Mouse (Mus musculus): ENCODE results near the gene Mucl3. TPM values are rescaled to one million over a fixed set of nuclear protein-coding genes. Genes with fewer than 3 reads are reported as not detected.

Gene Mucl3
- polyA plus RNA-seq, 1 experiment from 2014 or later, result 0.18 TPM

DNA sequence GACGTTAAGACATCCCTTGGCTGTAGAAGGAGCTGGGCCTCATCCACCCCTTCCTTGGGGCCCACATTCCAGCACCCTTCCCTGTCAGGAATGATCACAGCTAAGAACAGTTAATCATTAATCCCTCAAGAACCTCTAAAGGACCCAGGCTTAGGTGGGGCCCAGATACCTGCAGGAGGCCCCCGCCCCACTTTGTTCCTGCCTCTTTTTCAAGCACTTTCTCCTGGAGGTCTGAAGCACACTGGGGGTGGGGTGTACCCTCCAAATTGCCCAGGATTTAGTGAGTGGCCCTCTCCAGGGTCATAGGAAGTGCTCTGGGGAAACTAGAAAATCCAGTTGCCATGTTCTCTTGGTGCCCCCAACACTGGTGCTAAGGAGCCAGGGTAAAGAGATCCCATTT is 5.9 kb upstream of the Mucl3 start:
- Histone ChIP-seq H3K4me1 (replicated peaks; ENCODE audit: control insufficient read depth, insufficient read depth, low read length) (no peaks in the 10 kb centered on the region), H3K27me3 (replicated peaks; ENCODE audit: control insufficient read depth, insufficient read depth, low read length) (no peaks in the 10 kb centered on the region; the same call in 1 of the 2 replicates), H3K36me3 (ENCODE audit: control insufficient read depth, insufficient read depth, low read length) (no peaks in the 10 kb centered on the region), H3K27ac (ENCODE audit: low read depth, low read length) (no peak overlapping the region), H3K9ac (ENCODE audit: low read depth, low read length) (no peak overlapping the region), H3K4me2 (no peak overlapping the region), H3K4me3 (ENCODE audit: low read depth, low read length) (no peak overlapping the region), H3K9me3 (ENCODE audit: control insufficient read depth, low read length) (no peaks in the 10 kb centered on the region)
- WGBS, result 63% methylated on average over 2 of the region's 2 CpGs
- DNase-seq (ENCODE audit: low spot score) (no peak), ATAC-seq (replicated peaks; ENCODE audit: low FRiP score) (no peak)

DNA sequence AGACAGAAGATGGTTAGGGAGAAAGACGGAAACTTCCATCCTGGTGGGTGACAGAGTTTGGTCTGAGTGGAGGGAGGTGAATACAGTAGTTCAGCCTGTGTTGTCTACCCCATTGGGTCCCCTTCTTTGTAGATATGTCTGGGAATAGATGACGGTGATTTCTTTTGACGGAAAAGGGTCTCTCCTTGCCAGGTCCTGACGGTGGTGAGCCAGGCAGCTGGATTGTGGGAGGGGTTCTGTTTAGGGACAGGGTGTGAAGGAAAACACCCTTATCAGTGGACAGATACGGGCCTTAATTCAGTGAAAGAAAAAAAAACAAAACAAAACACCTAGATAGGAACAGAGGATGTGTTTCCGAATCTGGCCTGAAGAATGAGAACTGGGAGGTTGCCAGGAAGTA is 4.1 kb downstream of the Mucl3 start:
- DNase-seq (ENCODE audit: low spot score), result no peak
- no peaks in the 10 kb centered on the region for H3K36me3 ChIP-seq (ENCODE audit: control insufficient read depth, insufficient read depth, low read length)
- H3K9me3 ChIP-seq (ENCODE audit: control insufficient read depth, low read length), result no peaks in the 10 kb centered on the region
- no peak overlapping the region for H3K27ac ChIP-seq (ENCODE audit: low read depth, low read length)
- 63% methylated on average over 6 of the region's 6 CpGs for WGBS
- H3K4me1 ChIP-seq (replicated peaks; ENCODE audit: control insufficient read depth, insufficient read depth, low read length), result no peaks in the 10 kb centered on the region
- peaks cover 11% of the 10 kb centered on the region for H3K27me3 ChIP-seq (replicated peaks; ENCODE audit: control insufficient read depth, insufficient read depth, low read length)
- no peak for ATAC-seq (replicated peaks; ENCODE audit: low FRiP score)
- H3K4me3 ChIP-seq (ENCODE audit: low read depth, low read length), result no peak overlapping the region
- H3K9ac ChIP-seq (ENCODE audit: low read depth, low read length), result no peak overlapping the region
- H3K4me2 ChIP-seq, result peak overlapping the region; percentile 39

DNA sequence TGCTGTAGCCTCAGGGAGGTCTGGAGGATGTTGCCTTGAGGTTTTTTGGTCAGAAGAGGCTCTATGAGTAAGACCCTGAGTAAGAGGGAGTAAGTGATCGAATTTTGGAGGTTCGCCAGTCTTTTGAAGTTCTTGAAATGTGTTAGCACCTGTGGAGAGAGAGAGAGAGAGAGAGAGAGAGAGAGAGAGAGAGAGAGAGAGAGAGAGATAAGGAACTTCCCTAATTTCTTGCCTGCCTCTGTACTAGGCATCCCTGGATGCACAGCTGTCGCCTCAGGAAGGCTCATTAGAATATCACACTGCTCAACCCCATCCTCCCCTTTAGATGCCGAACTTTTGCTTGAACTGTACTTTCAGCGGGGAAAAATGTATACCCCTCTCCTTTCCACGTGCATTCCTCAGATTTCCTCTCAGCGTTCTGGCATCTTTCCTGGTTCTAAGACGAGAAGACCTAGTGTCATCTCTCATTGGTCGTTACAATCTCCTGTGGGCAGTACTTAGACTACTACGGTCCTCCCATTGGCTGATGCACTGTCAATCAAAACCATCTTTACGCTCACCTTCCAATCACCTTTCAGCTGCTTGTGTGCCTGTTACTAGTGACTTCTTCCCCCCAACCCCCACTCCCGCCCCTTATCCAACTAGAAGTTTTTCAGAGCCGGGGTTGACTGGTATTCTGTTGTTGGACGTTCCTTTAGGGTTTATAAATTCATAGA is 4.9 kb downstream of the Mucl3 start:
- Histone ChIP-seq H3K4me3 (ENCODE audit: low read depth, low read length) (no peak overlapping the region), H3K9ac (ENCODE audit: low read depth, low read length) (no peak overlapping the region), H3K27ac (ENCODE audit: low read depth, low read length) (no peak overlapping the region), H3K4me1 (replicated peaks; ENCODE audit: control insufficient read depth, insufficient read depth, low read length) (no peaks in the 10 kb centered on the region), H3K9me3 (ENCODE audit: control insufficient read depth, low read length) (no peaks in the 10 kb centered on the region), H3K36me3 (ENCODE audit: control insufficient read depth, insufficient read depth, low read length) (no peaks in the 10 kb centered on the region), H3K27me3 (replicated peaks; ENCODE audit: control insufficient read depth, insufficient read depth, low read length) (peaks cover 6% of the 10 kb centered on the region), H3K4me2 (peak overlapping the region; percentile 39)
- peak; percentile 75 for ATAC-seq (replicated peaks; ENCODE audit: low FRiP score)
- 19% methylated on average over 14 of the region's 14 CpGs for WGBS
- DNase-seq (ENCODE audit: low spot score), result no peak

DNA sequence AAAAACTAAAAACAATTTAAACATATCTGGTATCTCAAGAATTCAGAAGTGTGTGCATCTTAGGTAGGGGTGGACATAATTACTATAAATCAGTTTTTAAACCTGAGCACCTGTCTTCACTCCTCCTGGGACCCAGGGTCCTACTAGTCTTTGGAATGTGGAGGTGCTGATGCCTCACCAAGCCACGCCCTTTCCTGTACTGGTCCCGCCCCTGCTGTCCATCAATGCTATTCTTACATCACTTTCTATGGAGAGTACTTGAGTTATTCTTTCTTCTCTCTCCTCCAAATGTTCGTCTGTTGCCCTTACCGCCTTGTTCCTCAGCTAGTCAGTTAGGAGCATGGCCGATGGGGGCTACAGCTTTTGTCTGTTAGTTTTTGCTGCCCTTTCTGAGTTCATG is 7.1 kb downstream of the Mucl3 start:
- DNase-seq (ENCODE audit: low spot score), result no peak
- Histone ChIP-seq H3K27me3 (replicated peaks; ENCODE audit: control insufficient read depth, insufficient read depth, low read length) (peaks cover 6% of the 10 kb centered on the region), H3K36me3 (ENCODE audit: control insufficient read depth, insufficient read depth, low read length) (no peaks in the 10 kb centered on the region), H3K27ac (ENCODE audit: low read depth, low read length) (no peak overlapping the region), H3K9me3 (ENCODE audit: control insufficient read depth, low read length) (no peaks in the 10 kb centered on the region), H3K4me2 (no peak overlapping the region), H3K4me3 (ENCODE audit: low read depth, low read length) (no peak overlapping the region), H3K9ac (ENCODE audit: low read depth, low read length) (no peak overlapping the region), H3K4me1 (replicated peaks; ENCODE audit: control insufficient read depth, insufficient read depth, low read length) (no peaks in the 10 kb centered on the region)
- ATAC-seq (replicated peaks; ENCODE audit: low FRiP score), result no peak
- 32% methylated on average over 5 of the region's 5 CpGs for WGBS

DNA sequence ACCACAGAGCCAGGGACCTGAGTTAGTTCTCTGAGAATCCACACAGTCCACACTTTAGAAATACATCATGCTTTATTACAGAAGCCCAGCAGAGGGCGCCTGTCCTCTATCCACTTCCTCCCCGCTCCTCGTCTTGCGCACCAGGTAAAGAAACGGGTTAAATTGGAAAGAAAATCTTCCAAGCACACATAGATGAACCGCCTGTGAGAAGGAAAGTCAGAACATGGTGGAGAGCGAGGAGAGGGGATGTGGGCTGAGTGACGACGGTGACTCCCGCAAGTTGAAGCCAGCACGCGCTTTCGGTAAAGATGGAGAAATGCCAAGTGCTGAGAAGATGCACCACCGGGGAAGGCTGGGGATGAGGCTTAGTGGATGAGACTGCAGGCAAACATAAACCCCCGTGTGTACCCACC is 7.8 kb downstream of the Mucl3 start:
- ATAC-seq (replicated peaks; ENCODE audit: low FRiP score), result 0 out of 2 replicates have a peak, but pooled peaks have one; percentile 47
- no peaks in the 10 kb centered on the region for H3K9me3 ChIP-seq (ENCODE audit: control insufficient read depth, low read length)
- 6% methylated on average over 15 of the region's 15 CpGs for WGBS
- DNase-seq (ENCODE audit: low spot score), result peak; percentile 49
- H3K4me2 ChIP-seq, result peak overlapping the region; percentile 65
- H3K4me1 ChIP-seq (replicated peaks; ENCODE audit: control insufficient read depth, insufficient read depth, low read length), result no peaks in the 10 kb centered on the region
- peak overlapping the region; percentile 34 for H3K4me3 ChIP-seq (ENCODE audit: low read depth, low read length)
- no peaks in the 10 kb centered on the region for H3K36me3 ChIP-seq (ENCODE audit: control insufficient read depth, insufficient read depth, low read length)
- no peak overlapping the region for H3K27ac ChIP-seq (ENCODE audit: low read depth, low read length)
- peaks cover 6% of the 10 kb centered on the region for H3K27me3 ChIP-seq (replicated peaks; ENCODE audit: control insufficient read depth, insufficient read depth, low read length)
- no peak overlapping the region for H3K9ac ChIP-seq (ENCODE audit: low read depth, low read length)

DNA sequence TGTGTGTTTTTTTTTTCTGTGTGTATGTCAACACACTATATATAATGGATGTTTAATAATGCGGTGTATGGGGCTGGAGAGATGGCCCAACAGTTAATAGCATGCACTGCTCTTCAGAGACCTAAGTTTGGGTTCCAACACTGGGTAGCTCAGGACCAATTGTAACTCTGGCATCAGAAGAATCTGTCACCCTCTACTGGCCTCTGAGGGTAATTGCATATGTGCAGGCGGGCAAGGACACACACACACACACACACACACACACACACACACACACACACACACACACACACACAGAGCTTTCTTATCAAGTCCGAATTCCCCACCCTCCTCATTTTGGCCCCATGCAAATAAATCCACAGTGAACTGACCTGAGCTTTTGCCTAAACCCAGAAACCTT is 8.3 kb downstream of the Mucl3 start:
- H3K4me3 ChIP-seq (ENCODE audit: low read depth, low read length), result no peak overlapping the region
- no peaks in the 10 kb centered on the region for H3K4me1 ChIP-seq (replicated peaks; ENCODE audit: control insufficient read depth, insufficient read depth, low read length)
- no peaks in the 10 kb centered on the region for H3K9me3 ChIP-seq (ENCODE audit: control insufficient read depth, low read length)
- H3K36me3 ChIP-seq (ENCODE audit: control insufficient read depth, insufficient read depth, low read length), result no peaks in the 10 kb centered on the region
- DNase-seq (ENCODE audit: low spot score), result no peak
- no peak overlapping the region for H3K9ac ChIP-seq (ENCODE audit: low read depth, low read length)
- peaks cover 6% of the 10 kb centered on the region for H3K27me3 ChIP-seq (replicated peaks; ENCODE audit: control insufficient read depth, insufficient read depth, low read length)
- ATAC-seq (replicated peaks; ENCODE audit: low FRiP score), result no peak
- 83% methylated on average over 3 of the region's 3 CpGs for WGBS
- H3K4me2 ChIP-seq, result no peak overlapping the region
- no peak overlapping the region for H3K27ac ChIP-seq (ENCODE audit: low read depth, low read length)

DNA sequence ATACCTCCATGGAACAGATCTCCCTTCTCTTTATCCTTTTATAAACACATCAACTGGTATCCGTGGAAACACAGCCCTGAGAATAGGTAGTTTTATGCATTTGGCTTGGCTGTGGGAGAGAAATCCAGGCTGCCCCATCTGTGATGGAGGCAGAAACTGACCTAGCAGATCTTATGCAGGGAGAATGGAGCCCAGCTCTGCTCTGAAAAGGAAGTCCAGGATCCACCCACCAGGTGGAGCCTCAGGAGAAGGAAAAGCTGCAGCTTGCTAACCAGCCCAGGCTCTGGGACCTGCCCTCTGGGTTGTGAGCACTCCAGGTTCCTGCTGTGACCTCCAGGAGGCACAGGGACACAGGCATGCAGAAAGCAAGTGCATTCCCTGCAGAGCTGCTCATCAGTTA is 9.5 kb downstream of the Mucl3 start:
- no peak overlapping the region for H3K4me2 ChIP-seq
- ATAC-seq (replicated peaks; ENCODE audit: low FRiP score) (no peak), DNase-seq (ENCODE audit: low spot score) (no peak)
- H3K36me3 ChIP-seq (ENCODE audit: control insufficient read depth, insufficient read depth, low read length), result no peaks in the 10 kb centered on the region
- no peak overlapping the region for H3K4me3 ChIP-seq (ENCODE audit: low read depth, low read length)
- H3K27ac ChIP-seq (ENCODE audit: low read depth, low read length), result no peak overlapping the region
- H3K9ac ChIP-seq (ENCODE audit: low read depth, low read length), result no peak overlapping the region
- H3K27me3 ChIP-seq (replicated peaks; ENCODE audit: control insufficient read depth, insufficient read depth, low read length), result peaks cover 6% of the 10 kb centered on the region
- no peaks in the 10 kb centered on the region for H3K9me3 ChIP-seq (ENCODE audit: control insufficient read depth, low read length)
- 15% methylated on average over 1 of the region's 1 CpGs for WGBS
- no peaks in the 10 kb centered on the region for H3K4me1 ChIP-seq (replicated peaks; ENCODE audit: control insufficient read depth, insufficient read depth, low read length)

DNA sequence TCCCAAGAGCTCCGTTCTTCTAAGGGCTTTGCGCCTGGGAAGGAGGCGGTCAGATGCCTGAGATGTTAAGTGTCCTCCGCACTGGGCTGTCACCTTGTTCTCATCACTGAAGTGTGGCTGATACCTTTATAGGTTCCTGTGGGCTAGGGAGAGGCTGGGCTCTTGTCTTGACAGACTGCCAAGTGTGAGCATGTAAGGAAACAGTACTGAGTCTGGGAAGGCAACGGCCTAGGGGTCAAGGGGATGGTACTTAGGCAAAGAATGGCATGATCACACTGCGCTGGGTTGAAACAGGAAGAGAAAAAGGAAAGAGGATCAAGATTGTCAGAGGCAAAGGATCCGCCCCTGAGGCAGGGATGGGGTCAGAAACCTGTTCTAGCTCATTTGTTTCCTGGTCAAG is 17.0 kb downstream of the Mucl3 start, which contains the start of gene Gm9573:
Gene Gm9573 (minus strand): TSS at position 101 of the 400 bp plus-strand sequence.
- no peaks in the 10 kb centered on the region for H3K4me1 ChIP-seq (replicated peaks; ENCODE audit: control insufficient read depth, insufficient read depth, low read length)
- H3K4me2 ChIP-seq, result no peak within 1 kb of the TSS
- DNase-seq (ENCODE audit: low spot score) (no peak), ATAC-seq (replicated peaks; ENCODE audit: low FRiP score) (no peak)
- H3K36me3 ChIP-seq (ENCODE audit: control insufficient read depth, insufficient read depth, low read length), result no peaks in the 10 kb centered on the region
- no peak within 1 kb of the TSS for H3K4me3 ChIP-seq (ENCODE audit: low read depth, low read length)
- no peak within 1 kb of the TSS for H3K27ac ChIP-seq (ENCODE audit: low read depth, low read length)
- WGBS, result 74% methylated on average over 7 of the region's 7 CpGs
- H3K27me3 ChIP-seq (replicated peaks; ENCODE audit: control insufficient read depth, insufficient read depth, low read length), result no peaks in the 10 kb centered on the region; the same call in 1 of the 2 replicates
- H3K9ac ChIP-seq (ENCODE audit: low read depth, low read length), result no peak within 1 kb of the TSS
- H3K9me3 ChIP-seq (ENCODE audit: control insufficient read depth, low read length), result no peaks in the 10 kb centered on the region

DNA sequence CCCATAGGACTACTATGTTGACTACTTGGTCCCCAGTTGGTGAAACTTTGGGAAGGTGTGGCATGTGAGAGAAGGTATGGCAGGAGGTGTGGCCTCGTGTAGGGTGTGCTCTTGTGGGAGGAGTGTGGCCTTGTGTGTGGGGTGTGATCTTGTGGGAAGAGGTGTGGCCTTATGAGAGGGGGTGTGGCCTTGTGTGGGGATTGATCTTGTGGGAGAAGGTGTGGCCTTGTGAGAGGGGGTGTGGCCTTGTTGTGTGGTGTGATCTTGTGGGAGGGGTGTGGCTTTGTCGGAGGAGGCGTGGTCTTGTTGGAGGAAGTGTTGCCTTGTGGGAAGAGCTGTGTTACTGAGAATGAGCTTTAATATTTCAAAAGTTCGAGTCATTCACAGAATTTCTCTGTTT is 26.4 kb downstream of the Mucl3 start:
- WGBS, result 64% methylated on average over 4 of the region's 4 CpGs
- DNase-seq (ENCODE audit: low spot score), result no peak
- no peaks in the 10 kb centered on the region for H3K36me3 ChIP-seq (ENCODE audit: control insufficient read depth, insufficient read depth, low read length)
- no peaks in the 10 kb centered on the region for H3K4me1 ChIP-seq (replicated peaks; ENCODE audit: control insufficient read depth, insufficient read depth, low read length)
- H3K4me2 ChIP-seq, result no peak overlapping the region
- no peaks in the 10 kb centered on the region for H3K9me3 ChIP-seq (ENCODE audit: control insufficient read depth, low read length)
- H3K27me3 ChIP-seq (replicated peaks; ENCODE audit: control insufficient read depth, insufficient read depth, low read length), result no peaks in the 10 kb centered on the region
- no peak for ATAC-seq (replicated peaks; ENCODE audit: low FRiP score)
- H3K9ac ChIP-seq (ENCODE audit: low read depth, low read length), result no peak overlapping the region
- H3K27ac ChIP-seq (ENCODE audit: low read depth, low read length), result no peak overlapping the region
- H3K4me3 ChIP-seq (ENCODE audit: low read depth, low read length), result no peak overlapping the region

All from liver, embryonic 11.5 days (tissue).